Mouse (Mus musculus) small intestine, adult 10 weeks (tissue): Measurements from ENCODE around the gene Tspan17. TPM values are rescaled to one million over a fixed set of nuclear protein-coding genes. Genes with fewer than 3 reads are reported as not detected.

ENCODE experiments used
- polyA plus RNA-seq: library from polyadenylated mRNA; stranded (reverse); fragments of 350-450 nt; fragmentation: Illumina TruSeq; extraction: RNeasy Lipid Tissue Mini Kit (QIAGEN cat#74804); gene quantifications from one replicate; pipeline ENCODE4 v1.2.3, GENCODE M21; 2014; ENCODE audit warnings: low replicate concordance

The Tspan17 gene
- polyA plus RNA-seq, result not detected

DNA sequence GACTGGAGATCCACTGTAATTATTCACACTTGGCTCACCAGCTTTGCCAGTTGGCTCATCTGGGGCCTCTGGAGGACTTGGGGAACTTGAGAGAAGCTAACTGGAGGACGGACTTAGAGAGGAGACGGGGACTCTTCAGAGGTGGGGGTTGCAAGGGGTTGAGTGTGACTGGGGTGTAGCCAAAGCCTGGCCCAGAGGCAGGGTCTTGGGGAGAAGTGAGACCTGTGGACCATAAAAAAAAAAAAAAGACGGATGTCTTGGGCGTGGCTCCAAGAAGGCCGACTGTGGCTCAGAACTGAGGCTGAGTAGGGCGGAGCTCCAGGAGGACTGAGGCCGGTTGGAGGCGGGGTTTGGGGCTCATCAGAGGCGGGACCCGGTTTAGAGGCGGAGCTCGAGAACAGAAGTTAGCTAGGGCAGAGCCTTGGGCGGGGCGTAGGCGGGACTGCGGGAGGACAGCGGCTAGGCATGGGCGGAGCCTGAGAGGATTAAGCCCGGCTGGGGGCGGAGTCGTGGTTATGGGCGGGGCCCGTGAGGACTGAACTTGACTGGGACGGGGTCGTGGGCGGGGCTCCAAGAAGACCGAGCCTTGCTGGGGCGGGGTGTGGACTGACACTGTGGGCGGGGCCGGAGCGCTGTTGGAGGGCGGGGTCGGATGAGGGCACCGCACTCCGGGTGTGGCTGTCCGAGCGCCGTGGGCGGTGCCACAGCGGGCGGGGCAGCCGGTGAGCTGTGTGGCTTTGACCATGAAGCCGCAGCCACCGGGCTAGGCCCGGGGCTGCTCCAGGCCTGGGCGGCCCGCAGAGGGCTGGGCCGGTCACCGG, at the start of gene Tspan17:
Gene Tspan17 (plus strand): TSS at position 638 of the 821 bp plus-strand sequence.

DNA sequence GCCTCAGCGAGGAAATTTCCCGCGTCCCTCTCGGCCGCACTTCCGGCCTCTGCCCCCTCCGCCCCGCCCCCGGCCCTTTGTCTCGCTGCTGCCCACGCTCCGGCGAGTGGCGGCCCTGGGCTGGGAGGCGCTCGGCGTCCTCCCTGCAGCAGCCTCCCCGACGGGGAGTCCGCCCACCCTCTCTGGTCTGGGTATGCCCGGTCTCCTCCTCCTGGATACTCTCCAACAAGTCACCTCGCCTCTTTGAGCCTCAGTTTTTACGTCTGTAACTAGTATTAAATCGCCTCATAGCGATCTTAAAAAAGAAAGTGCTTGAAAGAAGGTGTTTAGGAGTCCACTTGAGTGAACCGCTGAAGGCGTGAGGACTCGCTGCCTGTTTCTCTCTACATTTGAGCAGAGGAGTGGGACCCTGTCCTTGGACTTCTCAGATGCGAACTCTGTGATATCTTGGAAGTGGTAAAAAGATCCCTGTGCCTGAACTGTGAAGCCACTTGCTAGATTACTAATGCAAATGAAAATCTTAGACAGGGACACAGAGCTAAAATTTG, 39.2 kb upstream of the Tspan17 start, which contains the start of gene Gprin1:
Gene Gprin1 (minus strand): TSS at position 11 of the 548 bp plus-strand sequence.

DNA sequence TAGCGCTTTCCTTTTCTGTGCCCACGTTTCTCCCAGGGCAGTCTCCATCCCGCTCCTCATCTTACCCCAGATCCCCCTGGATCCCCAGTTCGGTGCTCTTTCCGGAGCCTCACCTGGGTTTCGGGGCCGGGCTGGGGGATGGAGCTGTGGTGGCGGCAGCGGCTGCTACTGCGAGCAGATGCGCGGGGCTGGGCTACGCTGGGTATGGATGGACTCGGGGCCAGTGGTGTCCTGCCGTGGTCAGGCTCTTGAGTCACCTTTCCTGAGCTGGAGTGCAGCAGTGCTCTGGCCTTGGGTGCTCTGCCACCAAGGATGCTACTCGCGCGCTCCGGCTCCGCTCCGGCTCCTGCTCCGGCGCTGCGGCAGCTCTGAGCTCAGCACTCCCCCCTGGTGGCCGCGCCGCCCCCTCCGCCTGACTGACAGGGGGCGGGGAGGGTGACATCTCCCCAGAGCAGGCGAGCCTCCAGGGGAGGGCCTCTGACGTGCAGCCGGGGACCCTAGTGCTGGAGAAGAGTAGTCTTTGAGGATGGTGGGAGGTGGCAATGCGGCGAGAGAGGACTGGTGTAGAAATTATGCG, 22.9 kb upstream of the Tspan17 start, which contains the start of gene Sncb:
Gene Sncb (minus strand): TSS at position 404 of the 577 bp plus-strand sequence.

DNA sequence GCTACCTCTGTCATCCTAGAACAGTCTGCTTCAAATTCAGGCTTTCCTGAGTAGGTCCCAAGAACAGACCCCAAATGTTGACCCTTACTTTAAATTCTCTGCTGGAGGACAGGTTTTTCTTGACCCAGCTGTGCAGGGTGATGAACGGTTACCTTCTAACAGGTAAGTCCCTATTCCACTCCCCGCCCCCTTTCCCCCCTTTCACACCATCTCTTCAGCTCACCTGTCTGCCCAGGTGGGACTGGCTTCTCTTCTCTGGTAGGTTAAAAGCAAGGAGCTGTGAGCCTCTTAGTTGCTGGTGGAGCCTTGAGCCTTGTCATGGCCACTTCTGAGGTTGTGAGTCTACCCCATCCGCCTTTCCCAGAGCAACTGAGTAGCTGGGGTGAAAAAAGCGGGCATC, 5.5 kb upstream of the Tspan17 start, which contains the start of gene Eif4e1b:
Gene Eif4e1b (plus strand): TSS at position 301 of the 400 bp plus-strand sequence.

Other genes starting within 250 kb of the Tspan17 start
- 141 TPM for gene 4833439L19Rik, start 223.9 kb upstream of the Tspan17 start, polyA plus RNA-seq
- 1.3 TPM for gene Arl10, start 214.4 kb upstream of the Tspan17 start, polyA plus RNA-seq
- gene Nop16, start 199.3 kb upstream of the Tspan17 start, polyA plus RNA-seq, result 3.6 TPM
- gene Higd2a, start 199.2 kb upstream of the Tspan17 start, polyA plus RNA-seq, result 5.9 TPM
- gene Cltb, start 178.0 kb upstream of the Tspan17 start, polyA plus RNA-seq, result 15.1 TPM
- 19.5 TPM for gene Faf2, start 167.6 kb upstream of the Tspan17 start, polyA plus RNA-seq
- 22.1 TPM for gene Rnf44, start 95.5 kb upstream of the Tspan17 start, polyA plus RNA-seq
- gene Cdhr2, start 87.9 kb upstream of the Tspan17 start, polyA plus RNA-seq, result 42.9 TPM
- gene Gprin1, start 39.5 kb upstream of the Tspan17 start, polyA plus RNA-seq, result not detected
- gene Sncb, start 22.8 kb upstream of the Tspan17 start, polyA plus RNA-seq, result not detected
- not detected for gene Eif4e1b, start 5.4 kb upstream of the Tspan17 start, polyA plus RNA-seq
- not detected for gene Unc5a, start 160.0 kb downstream of the Tspan17 start, polyA plus RNA-seq
- not detected for gene Hk3, start 232.0 kb downstream of the Tspan17 start, polyA plus RNA-seq